Mouse (Mus musculus) thymus, postnatal 0 days (tissue): ENCODE measurements around the gene Gp1bb. TPM values are rescaled to one million over a fixed set of nuclear protein-coding genes. Genes with fewer than 3 reads are reported as not detected.

Experiments used
- DNase-seq: peaks from one replicate; pipeline ENCODE4 v3.0.0-alpha.2; 2015; ENCODE audit warnings: low spot score
- polyA plus RNA-seq: library from polyadenylated mRNA; unstranded; fragments of >200 nt; fragmentation: Nextera tagmentation; extraction: Ambion mirVana; gene quantifications from 2 replicates; pipeline ENCODE4 v1.2.1, GENCODE M21; 2015

Gene Gp1bb
- 0.71 and 0.78 TPM in 2 replicates for polyA plus RNA-seq

- DNase-seq, result no peak
Observed at GRCm38 (mm10) chr16:18622019-18622418, at the start of gene Gp1bb. Gene Gp1bb (minus strand): TSS chr16:18622403.

- no peak for DNase-seq
Observed at GRCm38 (mm10) chr16:18669914-18670313, 47.7 kb upstream of the Gp1bb start.

- DNase-seq, result no peak
Observed at GRCm38 (mm10) chr16:18658597-18658996, 36.4 kb upstream of the Gp1bb start.

GRCm38 (mm10) chr16:18655372-18656098, 33.3 kb upstream of the Gp1bb start:
- DNase-seq, result no peak

- no peak for DNase-seq
Observed at GRCm38 (mm10) chr16:18653290-18654160, 31.3 kb upstream of the Gp1bb start.

- DNase-seq, result no peak
Observed at GRCm38 (mm10) chr16:18649126-18649525, 26.9 kb upstream of the Gp1bb start.

GRCm38 (mm10) chr16:18645329-18645728, 23.1 kb upstream of the Gp1bb start:
- DNase-seq, result no peak

GRCm38 (mm10) chr16:18644485-18644884, 22.3 kb upstream of the Gp1bb start:
- DNase-seq, result no peak

- DNase-seq, result no peak
Observed at GRCm38 (mm10) chr16:18643406-18643998, 21.3 kb upstream of the Gp1bb start.

- DNase-seq, result no peak
Observed at GRCm38 (mm10) chr16:18642897-18643296, 20.7 kb upstream of the Gp1bb start.

GRCm38 (mm10) chr16:18642291-18642690, 20.1 kb upstream of the Gp1bb start:
- no peak for DNase-seq

GRCm38 (mm10) chr16:18639382-18639929, 17.3 kb upstream of the Gp1bb start:
- no peak for DNase-seq

GRCm38 (mm10) chr16:18638396-18638795, 16.2 kb upstream of the Gp1bb start:
- DNase-seq, result no peak

- DNase-seq, result no peak
Observed at GRCm38 (mm10) chr16:18636804-18637203, 14.6 kb upstream of the Gp1bb start.

- DNase-seq, result no peak
Observed at GRCm38 (mm10) chr16:18636401-18636800, 14.2 kb upstream of the Gp1bb start.

- DNase-seq, result no peak
Observed at GRCm38 (mm10) chr16:18633333-18633732, 11.1 kb upstream of the Gp1bb start.

- DNase-seq, result no peak
Observed at GRCm38 (mm10) chr16:18632816-18633215, 10.6 kb upstream of the Gp1bb start.

- no peak for DNase-seq
Observed at GRCm38 (mm10) chr16:18632059-18632458, 9.9 kb upstream of the Gp1bb start.

- no peak for DNase-seq
Observed at GRCm38 (mm10) chr16:18631141-18631540, 8.9 kb upstream of the Gp1bb start.

- DNase-seq, result no peak
Observed at GRCm38 (mm10) chr16:18630291-18630690, 8.1 kb upstream of the Gp1bb start.

- no peak for DNase-seq
Observed at GRCm38 (mm10) chr16:18629390-18630231, 7.4 kb upstream of the Gp1bb start, which contains the start of gene Sept5. Gene Sept5 (minus strand): TSS chr16:18629954.
